Mouse (Mus musculus) MEL (cell line): Measurements from ENCODE around the gene Pde7b. TPM values are rescaled to one million over a fixed set of nuclear protein-coding genes. Genes with fewer than 3 reads are reported as not detected.

ENCODE experiments used
- DNase-seq: peaks from one replicate; pipeline ENCODE4 v3.0.0; 2011; ENCODE audit warnings: low read depth, low spot score
- H3K27ac ChIP-seq: 2 replicates; pipeline ENCODE4 v1.5.1; 2012; ENCODE audit warnings: low read depth, mild to moderate bottlenecking, control low read depth, low read length, moderate library complexity; ENCODE audit not compliant: control insufficient read depth
- H3K27me3 ChIP-seq, 2 experiments: fragments of 150-350 bp in 1 of 2; sonication (generic) in 1 of 2; 2 replicates each; pipeline ENCODE4 v1.6.1; 2012; ENCODE audit warnings: low read length in 2 of 2, mild to moderate bottlenecking in 2 of 2, improper control_type of control experiment in 1 of 2, moderate library complexity in 1 of 2; ENCODE audit not compliant: insufficient read depth in 2 of 2, control insufficient read depth in 1 of 2
- H3K36me3 ChIP-seq, 2 experiments: 2 replicates each; pipeline ENCODE4 v1.6.1; 2012 to 2014; ENCODE audit warnings: low read length in 2 of 2, improper control_type of control experiment in 1 of 2, inconsistent platforms in 1 of 2, mild to moderate bottlenecking in 1 of 2; ENCODE audit not compliant: insufficient read depth in 2 of 2, control insufficient read depth in 1 of 2
- H3K4me1 ChIP-seq, 2 experiments: fragments of 150-350 bp in 1 of 2; sonication (generic) in 1 of 2; 2 replicates each; pipeline ENCODE4 v1.6.1; 2012; ENCODE audit warnings: low read length in 2 of 2, improper control_type of control experiment in 1 of 2, mild to moderate bottlenecking in 1 of 2; ENCODE audit not compliant: insufficient read depth in 2 of 2, control insufficient read depth in 1 of 2
- H3K4me3 ChIP-seq, 2 experiments: fragments of 150-350 bp in 1 of 2; sonication (generic) in 1 of 2; 2 replicates each; pipeline ENCODE4 v1.5.1; 2012; ENCODE audit warnings: low read depth in 2 of 2, low read length in 2 of 2, mild to moderate bottlenecking in 2 of 2, moderate library complexity in 2 of 2, control low read depth in 1 of 2, improper control_type of control experiment in 1 of 2; ENCODE audit not compliant: control insufficient read depth in 1 of 2, insufficient read depth in 1 of 2
- H3K79me2 ChIP-seq: 2 replicates; pipeline ENCODE4 v1.6.1; 2012; ENCODE audit warnings: mild to moderate bottlenecking, low read length, moderate library complexity; ENCODE audit not compliant: control insufficient read depth, poor library complexity, insufficient read depth
- H3K9ac ChIP-seq: 2 replicates; pipeline ENCODE4 v1.6.1; 2012; ENCODE audit warnings: low read depth, mild to moderate bottlenecking, control low read depth, low read length, moderate library complexity; ENCODE audit not compliant: control insufficient read depth, poor library complexity, severe bottlenecking
- H3K9me3 ChIP-seq: fragments of 150-350 bp; sonication (generic); replicated peaks from 2 replicates; pipeline ENCODE4 v1.6.1; 2012; ENCODE audit warnings: mild to moderate bottlenecking, low read length, improper control_type of control experiment, moderate library complexity; ENCODE audit not compliant: insufficient read depth
- BHLHE40 ChIP-seq: IDR thresholded peaks from 2 replicates; pipeline ENCODE4 v1.6.1; 2012; ENCODE audit warnings: low read depth, mild to moderate bottlenecking, inconsistent platforms, low read length, improper control_type of control experiment, borderline replicate concordance
- CHD1 ChIP-seq: IDR thresholded peaks from 2 replicates; pipeline ENCODE4 v1.6.1; 2012; ENCODE audit warnings: low read depth, mild to moderate bottlenecking, inconsistent platforms, low read length, improper control_type of control experiment
- CTCF ChIP-seq, 3 experiments: IDR thresholded peaks in 2 of 3; conservative IDR thresholded peaks in 1 of 3; 2 replicates each; pipeline ENCODE4 v1.5.1; 2011 to 2012; ENCODE audit warnings: low read length in 3 of 3, low read depth in 2 of 3, mild to moderate bottlenecking in 2 of 3, improper control_type of control experiment in 1 of 3, inconsistent platforms in 1 of 3, mixed read lengths in 1 of 3, moderate library complexity in 1 of 3; ENCODE audit not compliant: control insufficient read depth in 1 of 3, insufficient read depth in 1 of 3, poor library complexity in 1 of 3, severe bottlenecking in 1 of 3
- E2F4 ChIP-seq: IDR thresholded peaks from 2 replicates; pipeline ENCODE4 v1.6.1; 2011; ENCODE audit warnings: low read depth, low read length, improper control_type of control experiment, borderline replicate concordance
- ELF1 ChIP-seq: IDR thresholded peaks from 2 replicates; pipeline ENCODE4 v1.6.1; 2014; ENCODE audit warnings: low read depth, mild to moderate bottlenecking, inconsistent platforms, low read length, improper control_type of control experiment, moderate library complexity
- EP300 ChIP-seq, 2 experiments: IDR thresholded peaks; 2 replicates each; pipeline ENCODE4 v1.6.1; 2011; ENCODE audit warnings: improper control_type of control experiment in 2 of 2, low read length in 2 of 2, low read depth in 1 of 2, mild to moderate bottlenecking in 1 of 2
- ETS1 ChIP-seq: IDR thresholded peaks from 2 replicates; pipeline ENCODE4 v1.6.1; 2012; ENCODE audit warnings: low read depth, mild to moderate bottlenecking, inconsistent platforms, low read length, improper control_type of control experiment, moderate library complexity
- GABPA ChIP-seq: IDR thresholded peaks from 2 replicates; pipeline ENCODE4 v1.6.1; 2012; ENCODE audit warnings: low read depth, mild to moderate bottlenecking, inconsistent platforms, low read length, improper control_type of control experiment, moderate library complexity
- GATA1 ChIP-seq: IDR thresholded peaks from 2 replicates; pipeline ENCODE4 v1.6.1; 2011; ENCODE audit warnings: low read depth, low read length, improper control_type of control experiment
- HCFC1 ChIP-seq: IDR thresholded peaks from 2 replicates; pipeline ENCODE4 v1.6.1; 2012; ENCODE audit warnings: low read depth, mild to moderate bottlenecking, inconsistent platforms, low read length, improper control_type of control experiment, moderate library complexity
- KAT2A ChIP-seq: conservative IDR thresholded peaks from 2 replicates; pipeline ENCODE4 v1.6.1; 2012; ENCODE audit warnings: low read depth, low read length, improper control_type of control experiment, inconsistent platforms
- MAFK ChIP-seq: IDR thresholded peaks from 2 replicates; pipeline ENCODE4 v1.6.1; 2011; ENCODE audit warnings: low read depth, mild to moderate bottlenecking, low read length, improper control_type of control experiment, borderline replicate concordance
- MAZ ChIP-seq: IDR thresholded peaks from 2 replicates; pipeline ENCODE4 v1.6.1; 2012; ENCODE audit warnings: low read depth, mild to moderate bottlenecking, inconsistent platforms, low read length, improper control_type of control experiment
- MEF2A ChIP-seq: IDR thresholded peaks from 2 replicates; pipeline ENCODE4 v1.6.1; 2014; ENCODE audit warnings: low read depth, mild to moderate bottlenecking, inconsistent platforms, low read length, improper control_type of control experiment; ENCODE audit not compliant: poor library complexity, insufficient replicate concordance, severe bottlenecking; ENCODE audit errors: extremely low read depth
- MYC ChIP-seq: IDR thresholded peaks from 2 replicates; pipeline ENCODE4 v1.6.1; 2011; ENCODE audit warnings: low read depth, mild to moderate bottlenecking, low read length, improper control_type of control experiment, moderate library complexity
- NELFE ChIP-seq: IDR thresholded peaks from 2 replicates; pipeline ENCODE4 v1.6.1; 2011; ENCODE audit warnings: low read depth, low read length, improper control_type of control experiment
- NRF1 ChIP-seq: IDR thresholded peaks from 2 replicates; pipeline ENCODE4 v1.6.1; 2014; ENCODE audit warnings: low read depth, mild to moderate bottlenecking, inconsistent platforms, low read length, improper control_type of control experiment, moderate library complexity; ENCODE audit not compliant: poor library complexity, insufficient read depth, severe bottlenecking
- POLR2A ChIP-seq, 2 experiments: IDR thresholded peaks; 2 replicates each; pipeline ENCODE4 v1.6.1; 2011 to 2012; ENCODE audit warnings: low read length in 2 of 2, mild to moderate bottlenecking in 2 of 2, control low read depth in 1 of 2, improper control_type of control experiment in 1 of 2, low read depth in 1 of 2, moderate library complexity in 1 of 2; ENCODE audit not compliant: control insufficient read depth in 1 of 2, insufficient read depth in 1 of 2, poor library complexity in 1 of 2
- POLR2AphosphoS5 ChIP-seq: IDR thresholded peaks from 2 replicates; pipeline ENCODE4 v1.6.1; 2012; ENCODE audit warnings: low read depth, borderline replicate concordance, mild to moderate bottlenecking, inconsistent platforms, low read length, moderate library complexity, mixed read lengths
- RCOR1 ChIP-seq: IDR thresholded peaks from 2 replicates; pipeline ENCODE4 v1.6.1; 2012; ENCODE audit warnings: low read depth, mild to moderate bottlenecking, inconsistent platforms, low read length, improper control_type of control experiment
- SIN3A ChIP-seq: IDR thresholded peaks from 2 replicates; pipeline ENCODE4 v1.6.1; 2012; ENCODE audit warnings: low read length, improper control_type of control experiment, inconsistent platforms
- SMC3 ChIP-seq: IDR thresholded peaks from 2 replicates; pipeline ENCODE4 v1.6.1; 2011; ENCODE audit warnings: low read depth, low read length, improper control_type of control experiment
- TAL1 ChIP-seq: IDR thresholded peaks from 2 replicates; pipeline ENCODE4 v1.6.1; 2012; ENCODE audit warnings: mild to moderate bottlenecking, inconsistent platforms, low read length, moderate library complexity, mixed read lengths
- TCF12 ChIP-seq: IDR thresholded peaks from 2 replicates; pipeline ENCODE4 v1.6.1; 2014; ENCODE audit warnings: low read depth, mild to moderate bottlenecking, inconsistent platforms, low read length, improper control_type of control experiment, moderate library complexity
- UBTF ChIP-seq: IDR thresholded peaks from 2 replicates; pipeline ENCODE4 v1.6.1; 2012; ENCODE audit warnings: low read depth, mild to moderate bottlenecking, inconsistent platforms, low read length, improper control_type of control experiment, moderate library complexity, borderline replicate concordance; ENCODE audit not compliant: insufficient read depth
- USF2 ChIP-seq, 2 experiments: IDR thresholded peaks; 2 replicates each; pipeline ENCODE4 v1.6.1; 2011 to 2012; ENCODE audit warnings: improper control_type of control experiment in 2 of 2, low read length in 2 of 2, borderline replicate concordance in 1 of 2, inconsistent platforms in 1 of 2, low read depth in 1 of 2, mild to moderate bottlenecking in 1 of 2; ENCODE audit not compliant: insufficient read depth in 1 of 2
- ZC3H11A ChIP-seq: IDR thresholded peaks from 2 replicates; pipeline ENCODE4 v1.6.1; 2012; ENCODE audit warnings: low read depth, mild to moderate bottlenecking, inconsistent platforms, low read length, improper control_type of control experiment
- ZKSCAN1 ChIP-seq: IDR thresholded peaks from 2 replicates; pipeline ENCODE4 v1.6.1; 2012; ENCODE audit warnings: low read depth, mild to moderate bottlenecking, inconsistent platforms, low read length, improper control_type of control experiment, moderate library complexity
- ZMIZ1 ChIP-seq: IDR thresholded peaks from 2 replicates; pipeline ENCODE4 v1.6.1; 2012; ENCODE audit warnings: low read depth, mild to moderate bottlenecking, inconsistent platforms, low read length, improper control_type of control experiment, moderate library complexity
- ZNF384 ChIP-seq: IDR thresholded peaks from 2 replicates; pipeline ENCODE4 v1.6.1; 2012; ENCODE audit warnings: low read depth, mild to moderate bottlenecking, inconsistent platforms, low read length, improper control_type of control experiment
- polyA plus RNA-seq, 2 experiments: library from polyadenylated mRNA; stranded (reverse) in 1 of 2; unstranded in 1 of 2; fragments of >175 nt in 1 of 2; fragments of >200 nt in 1 of 2; gene quantifications; 2 replicates each; pipeline versions ENCODE4 v1.2.1 to v1.2.4; 2012; ENCODE audit warnings: low replicate concordance in 2 of 2, low read depth in 1 of 2; ENCODE audit not compliant: insufficient read length in 2 of 2, insufficient read depth in 1 of 2, missing spikeins in 1 of 2
- total RNA-seq: library from RNA; depleted of rRNA; stranded (reverse); fragments of 300-350 nt; gene quantifications from 2 replicates; pipeline ENCODE4 v1.2.3, GENCODE M21; 2012

Pde7b gene
- total and polyA plus RNA-seq, 3 experiments = 0.04 TPM; not detected in 2

DNA sequence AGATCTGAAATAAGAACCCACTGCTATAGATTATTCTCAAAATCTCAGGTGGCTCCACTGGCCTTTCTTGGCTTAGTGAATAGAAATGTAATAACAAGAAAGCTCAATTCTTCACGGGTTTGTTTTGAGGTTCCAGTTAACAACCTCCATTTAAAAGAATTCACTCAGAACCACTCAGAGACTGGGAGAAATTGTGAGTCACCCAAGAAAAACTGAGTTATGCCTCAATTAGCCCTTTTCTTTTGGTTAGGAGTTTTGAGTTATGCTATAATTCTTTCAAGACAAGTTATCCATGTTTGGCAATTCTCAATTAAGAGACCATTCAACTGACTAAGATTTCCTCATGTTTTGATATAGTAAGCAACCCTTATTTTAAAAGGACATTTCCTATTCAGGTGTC, 260.9 kb downstream of the Pde7b start:
- H3K9me3 ChIP-seq = no peaks in the 10 kb centered on the region
- H3K27me3 ChIP-seq = peaks cover 3 to 6% of the 10 kb centered on the region in 2 experiments; a peak in 3 of 4 replicates
- no peak for DNase-seq
- TF ChIP-seq EP300 (IDR thresholded peaks at IDR 0.05; ENCODE audit: low read depth in 1 of 2, low read length in 2 of 2) (no peak), CTCF (IDR thresholded peaks at IDR 0.05 in 2 of 3, conservative IDR thresholded peaks at IDR 0.05 in 1 of 3; ENCODE audit: control insufficient read depth in 1 of 3, insufficient read depth in 1 of 3, low read depth in 2 of 3, low read length in 3 of 3, poor library complexity in 1 of 3, severe bottlenecking in 1 of 3) (no peak), SMC3 (no peak), HCFC1 (no peak), ZNF384 (no peak), POLR2A (IDR thresholded peaks at IDR 0.05; ENCODE audit: control insufficient read depth in 1 of 2, insufficient read depth in 1 of 2, low read depth in 1 of 2, low read length in 2 of 2, poor library complexity in 1 of 2) (no peak), MYC (no peak), E2F4 (no peak), MEF2A (no peak), NRF1 (no peak), ZC3H11A (no peak), RCOR1 (no peak), UBTF (no peak), KAT2A (no peak), MAFK (no peak), TAL1 (no peak), CHD1 (no peak), BHLHE40 (no peak), TCF12 (no peak), MAZ (no peak)
- H3K4me3 ChIP-seq = no peak overlapping the region
- H3K27ac ChIP-seq = no peak overlapping the region
- no peaks in the 10 kb centered on the region for H3K4me1 ChIP-seq
- H3K36me3 ChIP-seq = no peaks in the 10 kb centered on the region
- H3K79me2 ChIP-seq = no peaks in the 10 kb centered on the region
- H3K9ac ChIP-seq = no peak overlapping the region

- H3K9me3 ChIP-seq = no peaks in the 10 kb centered on the region
- no peaks in the 10 kb centered on the region for H3K36me3 ChIP-seq
- H3K27me3 ChIP-seq = peaks cover 3 to 6% of the 10 kb centered on the region in 2 experiments; a peak in 3 of 4 replicates
- H3K27ac ChIP-seq = no peak overlapping the region
- DNase-seq = no peak
- H3K9ac ChIP-seq = no peak overlapping the region
- TF ChIP-seq ETS1 (no peak), GATA1 (no peak), CHD1 (no peak), MAZ (no peak), NRF1 (no peak), MYC (no peak), ZKSCAN1 (no peak), ELF1 (no peak), CTCF (IDR thresholded peaks at IDR 0.05 in 2 of 3, conservative IDR thresholded peaks at IDR 0.05 in 1 of 3; ENCODE audit: control insufficient read depth in 1 of 3, insufficient read depth in 1 of 3, low read depth in 2 of 3, low read length in 3 of 3, poor library complexity in 1 of 3, severe bottlenecking in 1 of 3) (no peak), POLR2AphosphoS5 (no peak), SIN3A (no peak), NELFE (no peak), ZNF384 (no peak), ZMIZ1 (no peak), USF2 (IDR thresholded peaks at IDR 0.05; ENCODE audit: borderline replicate concordance in 1 of 2, insufficient read depth in 1 of 2, low read depth in 1 of 2, low read length in 2 of 2) (no peak), TAL1 (no peak), MAFK (no peak), GABPA (no peak), E2F4 (no peak)
- TF ChIP-seq, all 39 proteins: peak for 0
- Histone ChIP-seq H3K4me3 (no peak overlapping the region), H3K4me1 (no peaks in the 10 kb centered on the region), H3K79me2 (no peaks in the 10 kb centered on the region)
These were observed 262.3 kb downstream of the Pde7b start for GRCm38 (mm10) chr10:20462596-20462995.
